Mouse (Mus musculus): ENCODE measurements around the gene Insl5.

DNA sequence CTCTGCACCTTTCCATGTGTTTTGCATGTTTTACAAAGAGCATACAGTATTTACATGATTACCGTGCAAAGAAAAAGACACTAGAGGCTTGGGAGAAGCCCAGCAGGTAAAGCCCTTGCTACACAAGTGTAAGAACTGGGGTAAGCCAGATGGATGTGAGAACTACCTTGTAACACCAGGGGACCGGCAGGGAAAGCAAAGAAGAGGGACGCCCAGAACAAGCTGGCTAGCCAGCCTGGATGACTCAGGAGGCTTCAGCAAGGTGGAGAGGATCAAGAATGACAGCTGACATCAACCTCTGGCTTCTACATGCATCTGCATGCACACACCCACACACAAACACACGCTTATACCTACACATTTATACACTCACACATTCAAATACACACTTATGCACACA, 36.6 kb downstream of the Insl5 start:
- TF ChIP-seq CTCF (IDR thresholded peaks at IDR 0.05; ENCODE audit: borderline replicate concordance, insufficient read depth, low read depth, low read length): no peak
- no peak for TF ChIP-seq POLR2A (IDR thresholded peaks at IDR 0.05; ENCODE audit: borderline replicate concordance, insufficient read depth, low read length)

Data from cerebellum, adult 2 months (tissue).